Mouse (Mus musculus) brown adipose tissue, adult 24 weeks (tissue): Measurements from ENCODE around the gene Mmadhc. TPM values are rescaled to one million over a fixed set of nuclear protein-coding genes. Genes with fewer than 3 reads are reported as not detected.

ENCODE experiments used
- H3K27ac ChIP-seq: fragments of 200-500 bp; replicated peaks from 2 replicates; pipeline ENCODE4 v1.5.1; 2012; ENCODE audit warnings: low read depth, mild to moderate bottlenecking, low read length
- H3K4me1 ChIP-seq: fragments of 200-500 bp; 2 replicates; pipeline ENCODE4 v1.6.1; 2012; ENCODE audit warnings: low read length, mixed read lengths; ENCODE audit not compliant: control insufficient read depth, insufficient read depth, insufficient read length
- H3K4me3 ChIP-seq: fragments of 200-500 bp; 2 replicates; pipeline ENCODE4 v1.5.1; 2012; ENCODE audit warnings: low read depth, mild to moderate bottlenecking, low read length, moderate library complexity; ENCODE audit not compliant: insufficient read depth
- polyA plus RNA-seq: library from polyadenylated mRNA; stranded (reverse); fragments of >200 nt; gene quantifications from 2 replicates; pipeline ENCODE4 v1.2.4, GENCODE M21; 2012; ENCODE audit not compliant: missing spikeins, insufficient read depth, insufficient read length

Gene Mmadhc
- 129 and 131 TPM in 2 replicates for polyA plus RNA-seq

DNA sequence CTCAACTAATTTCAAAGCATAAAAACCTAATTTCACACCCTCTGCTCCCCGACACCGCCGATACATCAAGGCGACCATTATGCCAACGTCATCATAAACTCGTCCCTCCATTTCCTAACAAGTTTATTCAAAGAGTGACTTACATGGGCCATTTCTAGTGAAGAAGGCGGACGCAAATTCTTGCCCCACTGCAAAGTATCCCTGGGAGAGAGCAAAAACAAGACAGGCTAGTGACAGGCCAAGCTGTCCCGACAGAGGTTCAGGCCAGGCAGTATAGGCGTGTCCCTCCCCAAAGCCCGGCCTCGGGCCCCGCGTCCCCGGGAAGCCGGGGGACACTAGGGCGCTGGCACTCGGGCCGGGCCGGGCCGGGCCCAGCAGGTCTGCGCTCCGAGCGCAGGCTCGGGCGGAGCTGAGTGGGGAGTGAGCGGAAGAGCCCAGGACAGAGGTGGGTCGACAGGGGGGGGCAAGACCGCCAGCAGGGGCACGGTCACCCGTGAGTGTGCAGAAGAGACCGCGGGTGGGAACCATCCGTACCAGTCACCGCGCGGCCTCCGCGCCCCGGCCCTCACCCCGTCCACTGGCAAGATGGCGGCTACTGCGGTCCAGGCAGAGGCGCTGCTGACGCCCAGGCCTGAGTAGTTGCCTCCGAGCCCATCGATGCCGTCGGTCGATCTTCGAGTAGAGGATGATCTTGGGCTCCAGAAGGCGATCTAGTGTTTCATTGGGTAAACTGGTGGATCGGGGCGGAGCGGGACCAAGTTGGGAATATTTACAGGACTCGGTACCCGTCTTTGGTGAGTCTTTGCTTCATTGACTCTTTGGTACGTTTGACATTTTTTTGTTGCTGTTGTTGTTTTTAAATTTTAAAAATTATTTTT, at the start of gene Mmadhc:
Gene Mmadhc (minus strand): TSS at position 693 of the 878 bp plus-strand sequence.
- peak within 1 kb of the TSS; percentile 97 for H3K4me3 ChIP-seq
- H3K27ac ChIP-seq, result peak within 1 kb of the TSS; percentile 94
- H3K4me1 ChIP-seq, result peaks cover 7% of the 10 kb centered on the region

DNA sequence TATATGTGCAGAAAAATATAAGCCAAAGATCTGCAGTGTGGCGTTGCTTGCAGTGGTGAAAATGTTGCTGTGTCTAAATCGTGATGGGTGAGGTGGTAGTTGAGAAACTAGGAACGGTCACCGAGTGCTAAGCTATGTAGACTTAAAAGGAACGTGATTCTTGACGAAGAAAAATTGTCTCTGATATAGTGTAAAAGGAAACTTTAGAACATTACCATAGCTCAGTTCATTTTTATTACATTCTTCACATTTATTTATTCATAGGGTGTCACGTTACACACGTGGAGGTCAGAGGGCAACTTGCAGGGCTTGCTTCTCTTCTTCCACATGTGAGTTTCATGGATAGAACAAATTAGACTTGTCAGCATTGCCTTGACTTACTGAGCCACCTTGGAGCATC, 47.0 kb upstream of the Mmadhc start:
- Histone ChIP-seq H3K27ac (no peak overlapping the region), H3K4me3 (no peak overlapping the region), H3K4me1 (no peaks in the 10 kb centered on the region; the same call in 1 of the 2 replicates)

DNA sequence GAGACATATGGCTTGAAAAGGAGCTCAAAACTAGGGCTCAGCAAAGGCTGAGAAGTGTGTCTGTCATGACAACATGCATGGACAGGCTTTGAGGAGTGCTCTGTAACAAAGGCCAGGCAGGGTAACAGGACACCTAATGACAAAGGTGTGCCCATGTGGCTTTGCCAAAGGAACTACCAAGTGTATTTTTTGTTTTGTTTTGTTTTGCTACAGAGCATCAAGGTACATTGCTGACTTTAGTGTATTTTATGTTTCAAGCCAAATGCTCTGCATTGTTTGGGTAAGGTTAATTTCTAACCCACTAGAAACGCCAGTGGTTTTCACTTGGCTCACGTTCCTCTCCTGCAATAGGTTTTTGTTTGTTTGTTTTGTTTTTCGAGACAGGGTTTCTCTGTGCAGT, 42.5 kb upstream of the Mmadhc start:
- H3K4me1 ChIP-seq, result no peaks in the 10 kb centered on the region
- H3K27ac ChIP-seq, result no peak overlapping the region
- no peak overlapping the region for H3K4me3 ChIP-seq

DNA sequence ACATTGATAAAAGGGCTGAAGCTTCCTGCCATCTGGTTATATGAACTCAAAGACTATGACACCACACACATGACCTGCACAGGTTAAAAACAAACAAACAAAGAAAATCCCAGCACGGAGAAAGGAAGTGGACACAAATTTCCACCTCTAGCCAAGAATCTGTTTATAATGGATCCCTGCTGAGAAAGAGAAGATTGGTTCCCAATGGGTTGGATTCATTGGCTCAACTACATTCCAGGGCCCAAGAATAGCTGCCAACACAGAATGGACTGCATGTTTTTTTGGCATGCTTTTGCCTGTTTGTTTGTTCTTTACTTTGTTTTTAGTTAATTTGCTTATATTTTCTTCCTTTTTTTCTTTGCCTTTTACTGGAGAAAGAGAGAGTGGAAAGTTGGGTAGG, 41.0 kb upstream of the Mmadhc start:
- no peak overlapping the region for H3K4me3 ChIP-seq
- H3K4me1 ChIP-seq, result no peaks in the 10 kb centered on the region
- no peak overlapping the region for H3K27ac ChIP-seq

DNA sequence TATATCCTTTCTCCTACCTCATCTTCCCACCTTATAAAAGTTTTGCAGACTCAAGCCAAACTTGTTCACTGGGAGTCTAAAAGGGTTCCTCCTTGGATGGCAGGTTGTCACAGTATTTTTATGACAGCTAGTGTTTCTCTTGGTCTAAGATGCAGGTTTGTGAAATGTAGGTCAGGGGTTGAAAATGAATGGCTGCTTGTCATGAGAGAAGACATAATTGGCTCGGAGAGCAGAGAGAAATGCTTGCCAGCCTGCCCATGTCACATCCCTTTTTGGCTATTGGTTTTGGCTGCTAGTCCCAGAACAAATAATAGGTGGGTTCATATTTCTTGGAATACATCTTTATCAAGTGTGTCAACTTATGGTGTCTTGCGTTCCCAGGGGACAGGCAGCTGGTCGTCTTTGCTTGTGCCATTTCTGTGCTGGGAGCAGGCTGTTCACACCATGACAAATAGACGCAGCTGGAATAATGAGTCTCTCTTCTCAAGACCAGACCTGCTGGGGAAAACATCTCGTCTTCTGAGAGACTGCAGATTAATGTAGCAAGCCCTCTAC, 35.2 kb upstream of the Mmadhc start:
- H3K27ac ChIP-seq, result no peak overlapping the region
- no peak overlapping the region for H3K4me3 ChIP-seq
- peaks cover 3% of the 10 kb centered on the region; the same call in 1 of the 2 replicates for H3K4me1 ChIP-seq

DNA sequence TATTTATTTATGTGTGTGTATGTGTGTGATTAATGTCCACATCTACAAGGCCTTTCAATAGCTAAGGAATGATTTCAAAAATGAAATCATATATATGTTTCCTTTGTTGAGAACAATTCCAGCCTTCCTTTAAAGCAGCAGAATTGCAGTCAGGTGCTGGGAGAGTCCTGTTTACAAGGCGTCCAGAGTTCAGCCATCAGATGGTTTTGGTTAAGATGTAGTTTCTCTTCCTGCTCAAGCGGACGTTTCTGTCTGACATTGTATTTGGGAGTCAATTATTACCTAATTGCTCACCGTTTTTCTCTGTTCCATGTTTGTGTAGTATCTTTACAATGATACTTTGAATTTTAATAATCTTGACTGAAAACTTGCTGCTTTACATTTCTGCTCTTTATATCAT, 31.6 kb upstream of the Mmadhc start:
- Histone ChIP-seq H3K27ac (no peak overlapping the region), H3K4me1 (peaks cover 3% of the 10 kb centered on the region; the same call in 1 of the 2 replicates), H3K4me3 (no peak overlapping the region)

DNA sequence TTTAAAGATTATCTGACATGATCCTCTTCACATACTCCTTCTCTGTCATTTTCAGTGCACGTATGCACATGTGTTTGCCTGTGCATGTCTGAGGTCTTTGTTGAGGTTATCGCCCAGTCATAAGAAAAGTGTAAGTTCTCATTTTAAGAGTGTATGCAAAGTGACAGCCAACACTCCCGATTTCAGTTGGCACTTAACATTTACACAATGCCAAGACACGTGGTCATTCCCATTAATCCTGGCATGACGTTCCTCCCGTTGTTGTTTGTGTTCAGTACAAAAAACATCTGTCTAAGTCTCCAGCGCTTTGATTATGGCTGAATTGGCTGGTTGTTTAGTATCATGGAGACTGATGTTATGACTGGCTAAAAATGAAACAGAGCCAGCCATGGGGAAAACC, 28.2 kb upstream of the Mmadhc start:
- Histone ChIP-seq H3K27ac (no peak overlapping the region), H3K4me3 (0 out of 2 replicates have a peak overlapping the region, but pooled peaks have one; percentile 0)

DNA sequence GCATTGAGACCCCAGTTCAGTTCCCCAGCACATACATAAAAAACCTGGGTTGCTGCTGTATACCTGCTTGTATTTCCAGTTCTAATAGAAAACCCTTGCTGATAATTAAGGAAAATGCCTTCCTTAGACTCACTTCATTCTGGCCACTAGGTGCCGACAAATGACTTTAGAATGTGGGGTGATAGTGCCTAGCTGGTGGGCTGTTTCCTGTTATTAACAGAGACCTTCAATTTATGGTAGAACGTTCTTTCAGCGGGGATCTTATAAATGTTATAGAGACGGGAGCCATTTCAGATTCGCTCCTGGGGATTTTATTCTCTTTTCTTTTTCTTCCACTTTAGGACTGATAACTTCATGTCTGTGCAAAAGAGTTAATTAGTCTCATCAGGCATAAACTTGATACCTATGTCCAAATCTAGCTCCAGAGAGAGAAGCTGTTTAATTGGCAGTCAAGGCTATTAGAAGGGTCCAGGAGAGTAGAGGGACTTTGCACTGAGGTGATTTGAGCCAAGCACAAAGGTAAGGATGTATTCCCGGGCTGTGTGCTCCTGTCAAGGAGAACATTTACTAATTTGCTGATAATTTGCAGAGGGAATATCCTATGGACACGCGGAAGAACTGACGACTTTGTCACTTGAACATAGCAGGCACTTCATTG, 10.2 kb upstream of the Mmadhc start:
- H3K4me1 ChIP-seq, result no peaks in the 10 kb centered on the region
- H3K4me3 ChIP-seq, result no peak overlapping the region
- no peak overlapping the region for H3K27ac ChIP-seq

More for the DNA sequence above, 28.2 kb upstream of the Mmadhc start:
- no peaks in the 10 kb centered on the region for H3K4me1 ChIP-seq

DNA sequence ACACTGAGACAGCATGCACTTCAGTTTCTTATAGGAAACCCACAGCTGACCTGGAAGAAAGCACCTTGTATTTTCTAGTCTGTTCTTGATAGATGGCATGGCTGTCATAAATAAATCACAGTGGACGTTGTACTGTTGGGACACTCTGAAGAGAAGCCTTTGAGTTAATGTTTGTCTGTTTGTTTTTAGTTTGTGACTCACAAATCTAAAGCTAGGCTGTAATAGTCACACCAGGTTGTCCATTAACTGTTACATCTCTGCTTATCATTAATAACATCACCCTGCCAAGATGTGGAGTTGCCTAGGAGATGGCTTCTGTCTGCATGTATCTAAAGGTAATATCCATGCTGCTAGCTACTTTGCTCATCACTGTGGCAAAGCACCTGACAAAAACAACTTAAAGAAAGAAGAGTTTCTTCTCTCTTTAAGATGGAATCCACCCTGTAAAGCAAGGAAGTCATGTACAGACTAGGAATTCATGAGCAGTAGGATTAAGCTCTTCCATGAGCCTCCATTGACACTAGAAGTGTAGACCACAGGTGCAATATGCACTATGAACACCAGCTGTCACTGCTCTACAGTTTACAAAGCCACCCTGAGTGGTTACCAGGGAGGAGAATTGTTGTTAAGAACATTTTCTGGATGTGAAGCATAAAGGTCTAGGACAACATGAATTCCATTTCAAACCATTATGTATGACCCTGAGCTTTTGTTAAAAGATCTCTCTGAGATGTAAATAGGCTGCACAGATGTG, 8.4 kb upstream of the Mmadhc start:
- Histone ChIP-seq H3K4me1 (no peaks in the 10 kb centered on the region), H3K4me3 (no peak overlapping the region), H3K27ac (no peak overlapping the region)

DNA sequence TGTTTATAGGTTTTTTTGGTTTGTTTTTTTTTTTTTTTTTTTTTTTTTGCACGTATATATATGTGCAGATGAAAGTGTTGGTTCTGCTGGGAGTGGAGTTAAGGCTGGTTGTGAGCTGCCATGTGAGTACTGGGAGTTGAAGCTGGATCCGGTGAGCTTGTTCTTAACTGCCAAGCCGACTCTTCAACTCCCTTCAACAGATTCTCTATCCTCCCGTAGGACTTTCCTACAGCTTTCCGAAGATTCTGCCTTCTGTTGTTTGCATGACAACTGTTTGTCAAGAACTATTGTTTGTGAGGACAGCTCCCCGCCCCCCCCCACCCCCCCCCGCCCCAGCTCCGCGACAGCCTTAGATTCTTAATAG, 368 bp upstream of the Mmadhc start:
- Histone ChIP-seq H3K4me1 (peaks cover 6% of the 10 kb centered on the region), H3K4me3 (peak overlapping the region; percentile 56), H3K27ac (no peak overlapping the region)

DNA sequence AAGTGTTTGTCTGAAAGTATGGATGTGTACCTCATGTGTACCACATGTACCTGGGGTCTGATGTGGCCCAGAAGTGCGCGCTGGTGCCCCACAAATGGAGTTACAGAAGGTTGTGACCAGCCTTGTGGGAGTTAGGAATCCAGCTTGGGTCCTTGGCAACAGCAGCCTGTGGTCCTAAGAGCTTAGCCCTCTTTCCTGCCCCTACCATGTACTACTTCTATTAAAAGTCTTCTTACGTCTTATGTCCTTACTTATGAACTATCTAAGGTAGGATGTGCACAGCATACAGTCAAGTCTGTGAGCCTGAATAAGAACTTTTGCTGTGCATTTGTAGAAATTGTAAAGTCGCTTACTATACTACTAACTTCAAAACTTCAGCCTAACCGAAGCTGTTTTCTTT, 1.0 kb downstream of the Mmadhc start:
- Histone ChIP-seq H3K4me1 (peaks cover 8% of the 10 kb centered on the region), H3K4me3 (peak overlapping the region; percentile 97), H3K27ac (no peak overlapping the region)

DNA sequence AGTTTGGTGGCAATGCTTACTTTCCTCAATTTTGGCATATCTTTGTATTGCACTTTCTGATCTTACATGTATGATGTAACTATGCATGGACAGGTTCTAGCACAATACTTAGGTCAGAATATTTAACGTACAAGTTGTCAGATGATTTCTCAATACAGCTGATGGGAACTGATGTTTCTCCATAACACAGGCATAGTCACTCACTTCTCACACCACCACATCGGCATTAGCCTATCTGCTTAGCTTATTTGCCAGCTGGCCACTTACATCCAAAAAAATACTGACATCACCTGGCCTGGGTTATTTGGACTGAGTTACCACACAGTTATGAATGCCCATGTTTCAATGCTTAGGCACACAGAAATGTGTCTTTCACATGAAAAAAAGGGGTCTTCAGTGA, 2.5 kb downstream of the Mmadhc start:
- H3K4me1 ChIP-seq, result peaks cover 8% of the 10 kb centered on the region
- H3K4me3 ChIP-seq, result no peak overlapping the region

DNA sequence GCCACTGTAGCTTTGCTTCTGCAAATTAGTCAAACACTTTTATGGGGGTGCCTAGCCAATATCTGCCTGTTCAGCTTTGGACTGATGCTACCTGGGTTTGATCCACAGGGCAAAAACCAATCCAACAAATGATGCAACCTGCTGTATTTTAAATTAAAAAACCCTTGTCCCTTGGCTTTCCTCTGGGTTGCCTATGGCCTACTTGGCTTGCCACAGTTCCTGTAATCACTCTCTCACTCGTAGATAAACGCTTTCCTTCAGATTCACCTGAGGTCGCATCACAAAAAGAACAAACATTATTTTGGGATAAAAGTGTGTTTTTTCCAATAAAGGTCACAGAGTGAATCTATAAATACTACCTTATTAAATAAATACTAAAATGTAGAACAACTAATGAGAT, 3.0 kb downstream of the Mmadhc start:
- no peak overlapping the region for H3K27ac ChIP-seq
- H3K4me1 ChIP-seq, result peaks cover 8% of the 10 kb centered on the region
- no peak overlapping the region for H3K4me3 ChIP-seq

More for the DNA sequence above, 2.5 kb downstream of the Mmadhc start:
- 0 out of 2 replicates have a peak overlapping the region, but pooled peaks have one; percentile 32 for H3K27ac ChIP-seq

DNA sequence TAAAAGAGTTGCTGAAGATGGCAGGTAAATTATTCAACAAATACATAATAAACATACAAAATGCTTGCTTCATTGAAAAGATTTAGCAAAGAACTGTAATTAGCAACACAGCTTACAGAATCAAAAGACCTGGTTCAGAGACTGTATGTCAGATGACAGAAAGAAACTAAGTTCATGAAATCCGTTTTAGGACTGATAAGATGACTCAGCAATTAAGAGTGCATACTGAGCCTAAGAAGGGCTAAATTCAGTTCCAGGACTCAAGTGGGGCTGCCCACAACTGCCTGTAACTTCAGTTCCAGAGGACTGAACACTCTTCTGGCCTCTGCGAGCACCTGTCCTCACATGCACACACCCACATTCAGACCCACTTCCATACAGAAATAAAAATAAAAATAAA, 4.7 kb downstream of the Mmadhc start:
- no peak overlapping the region for H3K27ac ChIP-seq
- no peak overlapping the region for H3K4me3 ChIP-seq
- H3K4me1 ChIP-seq, result peaks cover 8% of the 10 kb centered on the region

DNA sequence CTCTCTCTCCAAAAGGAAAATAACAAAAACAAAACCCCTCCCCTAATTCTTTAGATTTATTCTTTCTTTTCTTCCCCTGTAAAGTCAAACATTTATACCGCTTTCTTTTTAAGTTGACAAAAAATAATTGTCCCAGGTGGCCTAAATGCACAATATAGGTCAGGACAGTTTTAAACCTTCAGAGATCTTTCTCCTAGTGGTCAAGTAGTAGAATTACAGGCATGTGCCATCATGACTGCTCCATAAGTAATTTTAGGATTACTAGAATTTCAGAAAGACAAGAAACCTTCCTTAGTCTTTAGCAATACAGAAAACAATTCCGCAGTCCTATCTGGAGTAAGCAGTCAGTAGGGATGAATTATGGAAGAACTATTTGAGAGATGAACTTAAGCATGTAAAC, 5.8 kb downstream of the Mmadhc start:
- Histone ChIP-seq H3K27ac (no peak overlapping the region), H3K4me3 (no peak overlapping the region), H3K4me1 (peaks cover 8% of the 10 kb centered on the region)
